Mouse (Mus musculus): ENCODE measurements around the gene Tymp.

- TF ChIP-seq CHD2 (IDR thresholded peaks at IDR 0.05; ENCODE audit: low read depth, low read length) = no peak
- no peak for TF ChIP-seq MAFK (IDR thresholded peaks at IDR 0.05; ENCODE audit: insufficient read depth, low read depth, low read length)
- TF ChIP-seq ZNF384 (IDR thresholded peaks at IDR 0.05; ENCODE audit: low read depth, low read length) = no peak
Observed at GRCm38 (mm10) chr15:89354455-89354854, 22.4 kb downstream of the Tymp start.
